Mouse (Mus musculus) forebrain, embryonic 15.5 days (tissue): ENCODE results near the gene Harbi1. TPM values are rescaled to one million over a fixed set of nuclear protein-coding genes. Genes with fewer than 3 reads are reported as not detected.

Experiments
- ATAC-seq: fragments of 200-750 bp; cut with Nextera tagmentation; replicated peaks from 2 replicates; pipeline ENCODE4 v1.8.0; 2017; ENCODE audit warnings: mild to moderate bottlenecking, moderate TSS enrichment, moderate library complexity
- H3K27ac ChIP-seq: fragments of 300-500 bp; sonication (generic); replicated peaks from 2 replicates; pipeline ENCODE4 v1.5.1; 2015; ENCODE audit warnings: mild to moderate bottlenecking, inconsistent platforms
- H3K27me3 ChIP-seq: fragments of 300-500 bp; sonication (generic); 2 replicates; pipeline ENCODE4 v1.6.1; 2015; ENCODE audit warnings: inconsistent platforms
- H3K36me3 ChIP-seq: fragments of 300-500 bp; sonication (generic); 2 replicates; pipeline ENCODE4 v1.6.1; 2015; ENCODE audit warnings: mild to moderate bottlenecking, inconsistent platforms
- H3K4me1 ChIP-seq: fragments of 300-500 bp; sonication (generic); 2 replicates; pipeline ENCODE4 v1.6.1; 2015; ENCODE audit warnings: inconsistent platforms
- H3K4me2 ChIP-seq: fragments of 300-500 bp; sonication (generic); replicated peaks from 2 replicates; pipeline ENCODE4 v1.6.1; 2015; ENCODE audit warnings: mild to moderate bottlenecking, inconsistent platforms
- H3K4me3 ChIP-seq: fragments of 300-500 bp; sonication (generic); 2 replicates; pipeline ENCODE4 v1.5.1; 2015; ENCODE audit warnings: mild to moderate bottlenecking, inconsistent platforms
- H3K9ac ChIP-seq: fragments of 300-500 bp; sonication (generic); replicated peaks from 2 replicates; pipeline ENCODE4 v1.6.1; 2015; ENCODE audit warnings: mild to moderate bottlenecking, inconsistent platforms
- H3K9me3 ChIP-seq: fragments of 300-500 bp; sonication (generic); 2 replicates; pipeline ENCODE4 v1.6.1; 2016; ENCODE audit warnings: inconsistent platforms
- WGBS: fragments of 180-500 bp; shearing (Covaris S2); methylation state at CpG from one replicate; pipeline ENCODE4 v1.1.7; 2015; ENCODE audit warnings: mixed read lengths; 5-methylcytosine and 5-hydroxymethylcytosine counted together
- polyA plus RNA-seq: library from polyadenylated mRNA; unstranded; fragments of >200 nt; fragmentation: Nextera tagmentation; extraction: Ambion mirVana; gene quantifications from 2 replicates; pipeline ENCODE4 v1.2.1, GENCODE M21; 2015

Gene Harbi1
- polyA plus RNA-seq, result 20.4 and 23.7 TPM in 2 replicates

- Histone ChIP-seq H3K4me2 (peak within 1 kb of the TSS; percentile 77), H3K9me3 (no peaks in the 10 kb centered on the region), H3K4me1 (peaks cover 23% of the 10 kb centered on the region), H3K4me3 (peak within 1 kb of the TSS; percentile 97), H3K36me3 (no peaks in the 10 kb centered on the region), H3K27me3 (no peaks in the 10 kb centered on the region), H3K9ac (peak within 1 kb of the TSS; percentile 90), H3K27ac (peak within 1 kb of the TSS; percentile 83)
- WGBS, result under 1% methylated on average over 66 of the region's 66 CpGs
- peak; percentile 99 for ATAC-seq
These were observed at the start of gene Harbi1, which contains the start of gene Atg13 for GRCm38 (mm10) chr2:91710272-91711234. Gene Harbi1 (plus strand): TSS chr2:91710852. Gene Atg13 (minus strand): TSS chr2:91710576.

GRCm38 (mm10) chr2:91660981-91661380 lies 49.7 kb upstream of the Harbi1 start:
- WGBS, result 92% methylated on average over 6 of the region's 6 CpGs
- H3K36me3 ChIP-seq, result peaks cover 79% of the 10 kb centered on the region
- no peak for ATAC-seq
- no peaks in the 10 kb centered on the region for H3K27me3 ChIP-seq
- no peak overlapping the region for H3K4me3 ChIP-seq
- H3K4me2 ChIP-seq, result no peak overlapping the region
- no peaks in the 10 kb centered on the region for H3K9me3 ChIP-seq
- no peak overlapping the region for H3K9ac ChIP-seq
- H3K27ac ChIP-seq, result no peak overlapping the region
- H3K4me1 ChIP-seq, result no peaks in the 10 kb centered on the region

GRCm38 (mm10) chr2:91664780-91665179 lies 45.9 kb upstream of the Harbi1 start:
- Histone ChIP-seq H3K36me3 (peaks cover 71% of the 10 kb centered on the region), H3K4me2 (no peak overlapping the region), H3K9ac (no peak overlapping the region), H3K27me3 (no peaks in the 10 kb centered on the region), H3K4me1 (no peaks in the 10 kb centered on the region), H3K9me3 (no peaks in the 10 kb centered on the region), H3K27ac (no peak overlapping the region), H3K4me3 (no peak overlapping the region)
- no peak for ATAC-seq

GRCm38 (mm10) chr2:91666386-91666910 lies 44.2 kb upstream of the Harbi1 start:
- ATAC-seq, result no peak
- Histone ChIP-seq H3K36me3 (peaks cover 77% of the 10 kb centered on the region), H3K4me1 (no peaks in the 10 kb centered on the region), H3K4me2 (no peak overlapping the region), H3K9ac (no peak overlapping the region), H3K9me3 (no peaks in the 10 kb centered on the region), H3K4me3 (no peak overlapping the region), H3K27ac (no peak overlapping the region), H3K27me3 (no peaks in the 10 kb centered on the region)
- 94% methylated on average over 6 of the region's 6 CpGs for WGBS

GRCm38 (mm10) chr2:91667747-91668146 lies 42.9 kb upstream of the Harbi1 start:
- no peak overlapping the region for H3K4me2 ChIP-seq
- no peaks in the 10 kb centered on the region for H3K9me3 ChIP-seq
- peaks cover 72% of the 10 kb centered on the region for H3K36me3 ChIP-seq
- no peaks in the 10 kb centered on the region for H3K4me1 ChIP-seq
- WGBS, result 69% methylated on average over 2 of the region's 2 CpGs
- H3K4me3 ChIP-seq, result no peak overlapping the region
- no peak overlapping the region for H3K27ac ChIP-seq
- no peaks in the 10 kb centered on the region for H3K27me3 ChIP-seq
- H3K9ac ChIP-seq, result no peak overlapping the region
- ATAC-seq, result no peak

- H3K27ac ChIP-seq, result no peak overlapping the region
- WGBS, result 95% methylated on average over 8 of the region's 8 CpGs
- H3K27me3 ChIP-seq, result no peaks in the 10 kb centered on the region
- no peak overlapping the region for H3K4me2 ChIP-seq
- no peak overlapping the region for H3K9ac ChIP-seq
- no peak overlapping the region for H3K4me3 ChIP-seq
- no peak for ATAC-seq
- no peaks in the 10 kb centered on the region for H3K9me3 ChIP-seq
- H3K36me3 ChIP-seq, result peaks cover 68% of the 10 kb centered on the region
- H3K4me1 ChIP-seq, result no peaks in the 10 kb centered on the region
These were observed 41.3 kb upstream of the Harbi1 start for GRCm38 (mm10) chr2:91669326-91669725.

GRCm38 (mm10) chr2:91670038-91670437 lies 40.6 kb upstream of the Harbi1 start:
- Histone ChIP-seq H3K4me3 (no peak overlapping the region), H3K27me3 (no peaks in the 10 kb centered on the region), H3K9me3 (no peaks in the 10 kb centered on the region), H3K4me2 (no peak overlapping the region), H3K36me3 (peaks cover 68% of the 10 kb centered on the region), H3K9ac (no peak overlapping the region), H3K27ac (no peak overlapping the region), H3K4me1 (no peaks in the 10 kb centered on the region)
- 95% methylated on average over 6 of the region's 6 CpGs for WGBS
- no peak for ATAC-seq

- Histone ChIP-seq H3K4me2 (no peak overlapping the region), H3K4me1 (no peaks in the 10 kb centered on the region), H3K4me3 (no peak overlapping the region), H3K9me3 (no peaks in the 10 kb centered on the region), H3K27ac (no peak overlapping the region), H3K9ac (no peak overlapping the region), H3K27me3 (no peaks in the 10 kb centered on the region), H3K36me3 (peaks cover 81% of the 10 kb centered on the region)
- ATAC-seq, result no peak
- 91% methylated on average over 2 of the region's 2 CpGs for WGBS
These were observed 37.1 kb upstream of the Harbi1 start for GRCm38 (mm10) chr2:91673587-91673986.

GRCm38 (mm10) chr2:91674895-91675294 lies 35.8 kb upstream of the Harbi1 start:
- Histone ChIP-seq H3K4me2 (no peak overlapping the region), H3K4me3 (no peak overlapping the region), H3K27me3 (no peaks in the 10 kb centered on the region), H3K36me3 (peaks cover 78% of the 10 kb centered on the region), H3K9ac (no peak overlapping the region), H3K9me3 (no peaks in the 10 kb centered on the region), H3K27ac (no peak overlapping the region), H3K4me1 (no peaks in the 10 kb centered on the region)
- 90% methylated on average over 5 of the region's 5 CpGs for WGBS
- ATAC-seq, result no peak

- Histone ChIP-seq H3K4me1 (no peaks in the 10 kb centered on the region), H3K27ac (no peak overlapping the region), H3K4me2 (no peak overlapping the region), H3K36me3 (peaks cover 80% of the 10 kb centered on the region), H3K9me3 (no peaks in the 10 kb centered on the region), H3K4me3 (no peak overlapping the region), H3K9ac (no peak overlapping the region), H3K27me3 (no peaks in the 10 kb centered on the region)
- no peak for ATAC-seq
- 75% methylated on average over 2 of the region's 2 CpGs for WGBS
These were observed 34.2 kb upstream of the Harbi1 start for GRCm38 (mm10) chr2:91676420-91676819.

GRCm38 (mm10) chr2:91676961-91677360 lies 33.7 kb upstream of the Harbi1 start:
- Histone ChIP-seq H3K4me3 (no peak overlapping the region), H3K36me3 (peaks cover 82% of the 10 kb centered on the region), H3K27ac (no peak overlapping the region), H3K27me3 (no peaks in the 10 kb centered on the region), H3K4me1 (no peaks in the 10 kb centered on the region), H3K9ac (no peak overlapping the region), H3K9me3 (no peaks in the 10 kb centered on the region), H3K4me2 (no peak overlapping the region)
- no peak for ATAC-seq

- peaks cover 65% of the 10 kb centered on the region for H3K36me3 ChIP-seq
- no peak for ATAC-seq
These were observed 27.8 kb upstream of the Harbi1 start for GRCm38 (mm10) chr2:91682850-91683249.

More at GRCm38 (mm10) chr2:91682850-91683249, 27.8 kb upstream of the Harbi1 start:
- Histone ChIP-seq H3K9ac (no peak overlapping the region), H3K4me2 (no peak overlapping the region), H3K9me3 (no peaks in the 10 kb centered on the region), H3K4me3 (no peak overlapping the region), H3K27me3 (no peaks in the 10 kb centered on the region), H3K27ac (no peak overlapping the region), H3K4me1 (no peaks in the 10 kb centered on the region)
- 52% methylated on average over 4 of the region's 4 CpGs for WGBS
